Mouse (Mus musculus) ES-Bruce4 (cell line): ENCODE measurements around the gene Shc2.

Experiments used
- CTCF ChIP-seq: IDR thresholded peaks from one replicate; pipeline ENCODE4 v1.8.1; 2011; ENCODE audit warnings: low read depth, low read length
- EP300 ChIP-seq: IDR thresholded peaks from 2 replicates; pipeline ENCODE4 v1.6.1; 2011; ENCODE audit warnings: low read depth, low read length; ENCODE audit not compliant: insufficient read depth
- POLR2A ChIP-seq: IDR thresholded peaks from one replicate; pipeline ENCODE4 v1.8.1; 2011; ENCODE audit warnings: low read length; ENCODE audit not compliant: insufficient read depth

DNA sequence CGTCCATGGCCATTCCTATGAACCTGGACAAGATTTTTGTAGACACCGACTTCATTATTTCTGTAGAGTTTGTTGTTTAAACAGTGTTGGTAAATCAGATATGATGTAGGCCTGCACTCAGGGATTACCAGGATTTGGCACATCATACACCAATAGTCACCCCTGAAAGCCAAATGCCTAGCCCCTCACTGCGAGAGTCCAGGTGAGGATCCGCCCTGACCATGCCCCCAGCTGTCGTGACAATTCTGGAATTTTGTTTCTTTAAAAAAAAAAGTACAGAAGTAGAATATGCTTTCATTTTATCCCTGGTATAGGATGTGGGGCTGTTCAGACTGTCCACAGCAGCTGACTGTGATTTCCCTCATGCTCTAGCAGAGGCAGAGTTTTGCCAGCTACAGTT lies 67.8 kb downstream of the Shc2 start:
- no peak for TF ChIP-seq CTCF
- no peak for TF ChIP-seq POLR2A
- TF ChIP-seq EP300: no peak
